Mouse (Mus musculus): ENCODE measurements at regions not wholly inside any gene's neighbourhood (a gene's known extent, or its start where the extent isn't known, plus 50 kb on each side); places are given as distances from the start of the nearest gene placed in this dataset.

GRCm38 (mm10) chr2:115293020-115293419 is 288.5 kb upstream of the BC052040 start:
- TF ChIP-seq POLR2A (IDR thresholded peaks at IDR 0.05; ENCODE audit: insufficient read length, low read depth) (no peak), TCF12 (IDR thresholded peaks at IDR 0.05; ENCODE audit: insufficient read depth, poor library complexity, severe bottlenecking) (no peak), POLR2AphosphoS2 (IDR thresholded peaks at IDR 0.05; ENCODE audit: insufficient read length, low read depth) (no peak), USF1 (IDR thresholded peaks at IDR 0.05; ENCODE audit: low read depth) (no peak), E2F4 (IDR thresholded peaks at IDR 0.05; ENCODE audit: insufficient read depth) (no peak), MYOD1 (IDR thresholded peaks at IDR 0.05; ENCODE audit: control insufficient read depth in 1 of 3, insufficient read length in 2 of 3, low read depth in 2 of 3) (no peak), MAX (IDR thresholded peaks at IDR 0.05; ENCODE audit: low read depth) (no peak), MYOG (IDR thresholded peaks at IDR 0.05; ENCODE audit: control insufficient read depth in 1 of 3, insufficient read depth in 1 of 3, insufficient read length in 2 of 3, low read depth in 2 of 3) (no peak), CEBPB (IDR thresholded peaks at IDR 0.05; ENCODE audit: insufficient read depth, poor library complexity, severe bottlenecking) (no peak), TCF3 (IDR thresholded peaks at IDR 0.05; ENCODE audit: insufficient read length, low read depth) (no peak)

Data from myocyte (in vitro differentiated cells).